Mouse (Mus musculus): ENCODE measurements at regions not wholly inside any gene's neighbourhood (a gene's known extent, or its start where the extent isn't known, plus 50 kb on each side); places are given as distances from the start of the nearest gene placed in this dataset.
A peak's percentile ranks its signal among the peaks of the same experiment; 100 is the strongest.

GRCm38 (mm10) chr5:29112531-29112930 lies 83.3 kb upstream of the Rnf32 start:
- H3K9ac ChIP-seq (replicated peaks; ENCODE audit: low read length): no peak overlapping the region
- no peaks in the 10 kb centered on the region for H3K36me3 ChIP-seq (ENCODE audit: insufficient read depth, low read length)
- H3K27ac ChIP-seq: no peak overlapping the region
- no peaks in the 10 kb centered on the region for H3K4me1 ChIP-seq (ENCODE audit: insufficient read depth, low read length)
- H3K27me3 ChIP-seq (ENCODE audit: insufficient read depth, low read length): no peaks in the 10 kb centered on the region
- H3K4me2 ChIP-seq (ENCODE audit: low read depth, low read length): no peak overlapping the region
- TF ChIP-seq CTCF (IDR thresholded peaks at IDR 0.05; ENCODE audit: low read depth): no peak
- no peaks in the 10 kb centered on the region for H3K9me3 ChIP-seq (ENCODE audit: low read length)
- ATAC-seq (no peak), DNase-seq (ENCODE audit: low spot score) (no peak)
- H3K4me3 ChIP-seq (ENCODE audit: low read length): no peak overlapping the region

DNA sequence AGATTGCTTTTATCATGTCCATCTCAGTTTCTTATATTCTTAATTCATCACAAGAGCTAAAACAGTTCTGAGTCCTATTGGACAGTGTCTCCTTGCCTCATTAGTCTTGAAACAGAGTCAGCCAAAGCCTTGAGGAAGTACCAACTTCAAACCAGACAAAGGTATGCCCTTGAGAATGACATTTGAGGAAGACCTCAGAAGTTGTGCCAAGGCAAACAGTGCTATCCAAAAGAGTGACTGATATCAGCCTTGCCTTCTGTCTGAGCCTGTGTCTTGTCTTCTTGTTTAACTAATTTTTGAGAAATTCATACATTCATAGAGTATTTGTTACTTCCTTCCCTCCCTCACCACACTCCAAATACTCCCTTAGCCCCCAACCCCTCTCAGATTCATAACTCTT lies 88.5 kb upstream of the Rnf32 start:
- ATAC-seq: no peak
- TF ChIP-seq CTCF (IDR thresholded peaks at IDR 0.05; ENCODE audit: low read depth): no peak
- DNase-seq (ENCODE audit: low spot score): no peak

GRCm38 (mm10) chr5:29083288-29083687 lies 112.5 kb upstream of the Rnf32 start:
- H3K9me3 ChIP-seq (ENCODE audit: low read length): no peaks in the 10 kb centered on the region
- no peak overlapping the region for H3K4me3 ChIP-seq (ENCODE audit: low read length)
- no peak for ATAC-seq
- H3K4me1 ChIP-seq (ENCODE audit: insufficient read depth, low read length): no peaks in the 10 kb centered on the region
- WGBS: 90% methylated on average over 1 of the region's 1 CpGs
- no peak for TF ChIP-seq CTCF (IDR thresholded peaks at IDR 0.05; ENCODE audit: low read depth)
- no peak for DNase-seq (ENCODE audit: low spot score)
- H3K9ac ChIP-seq (replicated peaks; ENCODE audit: low read length): no peak overlapping the region
- H3K27ac ChIP-seq: no peak overlapping the region
- no peaks in the 10 kb centered on the region for H3K36me3 ChIP-seq (ENCODE audit: insufficient read depth, low read length)
- no peaks in the 10 kb centered on the region for H3K27me3 ChIP-seq (ENCODE audit: insufficient read depth, low read length)
- no peak overlapping the region for H3K4me2 ChIP-seq (ENCODE audit: low read depth, low read length)

More for the DNA sequence above, 88.5 kb upstream of the Rnf32 start:
- Histone ChIP-seq H3K9ac (replicated peaks; ENCODE audit: low read length) (no peak overlapping the region), H3K4me1 (ENCODE audit: insufficient read depth, low read length) (no peaks in the 10 kb centered on the region), H3K4me3 (ENCODE audit: low read length) (no peak overlapping the region), H3K4me2 (ENCODE audit: low read depth, low read length) (no peak overlapping the region), H3K27ac (no peak overlapping the region), H3K9me3 (ENCODE audit: low read length) (no peaks in the 10 kb centered on the region), H3K27me3 (ENCODE audit: insufficient read depth, low read length) (no peaks in the 10 kb centered on the region), H3K36me3 (ENCODE audit: insufficient read depth, low read length) (no peaks in the 10 kb centered on the region)

GRCm38 (mm10) chr5:29054393-29054792 lies 141.4 kb upstream of the Rnf32 start:
- H3K4me1 ChIP-seq (ENCODE audit: insufficient read depth, low read length): no peaks in the 10 kb centered on the region
- no peak overlapping the region for H3K4me3 ChIP-seq (ENCODE audit: low read length)
- H3K4me2 ChIP-seq (ENCODE audit: low read depth, low read length): no peak overlapping the region
- H3K9me3 ChIP-seq (ENCODE audit: low read length): no peaks in the 10 kb centered on the region
- no peaks in the 10 kb centered on the region for H3K36me3 ChIP-seq (ENCODE audit: insufficient read depth, low read length)
- H3K27ac ChIP-seq: no peak overlapping the region
- DNase-seq (ENCODE audit: low spot score) (peak; percentile 0), ATAC-seq (no peak)
- no peak overlapping the region for H3K9ac ChIP-seq (replicated peaks; ENCODE audit: low read length)
- H3K27me3 ChIP-seq (ENCODE audit: insufficient read depth, low read length): no peaks in the 10 kb centered on the region
- TF ChIP-seq CTCF (IDR thresholded peaks at IDR 0.05; ENCODE audit: low read depth): no peak
- 92% methylated on average over 1 of the region's 1 CpGs for WGBS

DNA sequence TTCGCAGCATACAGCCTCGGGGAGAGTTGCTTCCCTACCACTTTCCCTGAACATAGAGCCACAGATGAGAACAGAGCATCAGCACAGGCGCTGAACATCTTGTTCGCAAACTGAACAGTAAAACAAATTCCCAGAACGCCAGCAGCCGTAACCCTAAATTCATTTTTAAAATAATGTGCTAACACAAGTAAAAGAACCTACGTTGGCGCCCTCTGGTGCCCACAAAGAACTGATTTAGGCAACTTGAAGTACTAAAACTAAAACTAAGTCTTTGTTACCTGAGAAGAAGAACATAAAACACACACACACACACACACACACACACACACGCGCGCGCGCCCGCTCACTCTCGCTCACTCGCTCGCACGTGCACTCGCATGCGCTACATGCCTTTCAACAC lies 159.2 kb upstream of the Rnf32 start:
- Histone ChIP-seq H3K9me3 (ENCODE audit: low read length) (no peaks in the 10 kb centered on the region), H3K27me3 (ENCODE audit: insufficient read depth, low read length) (no peaks in the 10 kb centered on the region), H3K4me1 (ENCODE audit: insufficient read depth, low read length) (no peaks in the 10 kb centered on the region), H3K27ac (no peak overlapping the region), H3K9ac (replicated peaks; ENCODE audit: low read length) (no peak overlapping the region), H3K4me2 (ENCODE audit: low read depth, low read length) (no peak overlapping the region), H3K36me3 (ENCODE audit: insufficient read depth, low read length) (no peaks in the 10 kb centered on the region), H3K4me3 (ENCODE audit: low read length) (no peak overlapping the region)
- WGBS: 75% methylated on average over 20 of the region's 20 CpGs
- DNase-seq (ENCODE audit: low spot score) (peak; percentile 80), ATAC-seq (no peak)
- TF ChIP-seq CTCF (IDR thresholded peaks at IDR 0.05; ENCODE audit: low read depth): peak; percentile 58

DNA sequence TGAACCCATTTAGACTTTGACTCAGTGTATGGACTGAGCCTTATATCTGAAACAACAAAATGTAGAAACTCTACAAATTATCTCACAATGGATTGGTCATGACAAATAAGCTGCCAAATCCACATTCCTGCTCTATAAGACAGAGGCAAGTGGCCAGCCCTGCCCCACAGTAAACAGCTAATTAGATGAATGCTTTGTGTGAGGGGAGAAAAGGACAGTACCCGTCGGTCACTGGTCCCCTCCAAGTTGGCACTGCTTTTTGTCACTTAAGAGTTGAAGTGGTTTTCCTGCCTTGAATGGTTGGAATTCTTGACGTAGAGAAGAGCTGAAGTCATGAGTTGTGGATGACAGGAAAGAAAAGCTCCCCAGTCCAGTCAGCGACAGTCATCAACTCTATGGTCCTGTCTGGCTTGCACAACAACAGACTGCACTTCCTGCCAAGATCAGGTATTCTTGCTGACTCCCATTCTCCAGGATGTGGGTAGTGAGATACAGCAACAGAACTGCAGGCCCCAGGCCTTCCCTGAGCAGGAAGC lies 162.3 kb upstream of the Rnf32 start:
- Histone ChIP-seq H3K27me3 (ENCODE audit: insufficient read depth, low read length) (no peaks in the 10 kb centered on the region), H3K9me3 (ENCODE audit: low read length) (no peaks in the 10 kb centered on the region), H3K4me3 (ENCODE audit: low read length) (no peak overlapping the region), H3K9ac (replicated peaks; ENCODE audit: low read length) (no peak overlapping the region), H3K4me1 (ENCODE audit: insufficient read depth, low read length) (no peaks in the 10 kb centered on the region), H3K4me2 (ENCODE audit: low read depth, low read length) (no peak overlapping the region), H3K27ac (no peak overlapping the region), H3K36me3 (ENCODE audit: insufficient read depth, low read length) (no peaks in the 10 kb centered on the region)
- ATAC-seq (no peak), DNase-seq (ENCODE audit: low spot score) (no peak)
- no peak for TF ChIP-seq CTCF (IDR thresholded peaks at IDR 0.05; ENCODE audit: low read depth)
- 59% methylated on average over 4 of the region's 4 CpGs for WGBS

DNA sequence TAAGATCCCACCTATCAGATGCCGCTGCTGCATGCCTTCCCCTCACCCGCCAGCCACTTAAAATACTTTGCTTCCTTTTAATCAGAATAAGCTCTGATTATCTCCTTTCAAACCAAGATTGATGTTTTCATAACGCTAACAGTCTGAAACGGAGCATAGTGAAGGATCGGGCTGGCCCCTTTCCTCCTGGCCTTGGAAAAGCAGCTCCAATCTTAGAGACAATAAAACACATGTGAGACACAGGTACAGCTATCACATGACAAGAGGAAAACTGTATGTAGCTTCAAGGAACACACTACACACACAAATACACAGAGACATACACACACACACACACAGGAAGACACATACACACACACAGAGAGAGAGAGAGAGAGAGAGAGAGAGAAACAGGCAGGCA lies 165.3 kb upstream of the Rnf32 start:
- H3K4me2 ChIP-seq (ENCODE audit: low read depth, low read length): no peak overlapping the region
- no peak overlapping the region for H3K4me3 ChIP-seq (ENCODE audit: low read length)
- no peaks in the 10 kb centered on the region for H3K27me3 ChIP-seq (ENCODE audit: insufficient read depth, low read length)
- DNase-seq (ENCODE audit: low spot score): no peak
- no peaks in the 10 kb centered on the region for H3K9me3 ChIP-seq (ENCODE audit: low read length)
- 62% methylated on average over 5 of the region's 5 CpGs for WGBS
- TF ChIP-seq CTCF (IDR thresholded peaks at IDR 0.05; ENCODE audit: low read depth): no peak
- no peak overlapping the region for H3K27ac ChIP-seq
- H3K4me1 ChIP-seq (ENCODE audit: insufficient read depth, low read length): no peaks in the 10 kb centered on the region
- no peak for ATAC-seq
- H3K9ac ChIP-seq (replicated peaks; ENCODE audit: low read length): no peak overlapping the region
- no peaks in the 10 kb centered on the region for H3K36me3 ChIP-seq (ENCODE audit: insufficient read depth, low read length)

Data from hindbrain, postnatal 0 days (tissue).